Mouse (Mus musculus): ENCODE data around the gene Slc7a7.

Gene Slc7a7

GRCm38 (mm10) chr14:54432837-54433830, 15.6 kb upstream of the Slc7a7 start:
- no peak for DNase-seq (ENCODE audit: low read depth, low spot score)

GRCm38 (mm10) chr14:54432078-54432836, 14.7 kb upstream of the Slc7a7 start:
- no peak for DNase-seq (ENCODE audit: low read depth, low spot score)

- DNase-seq (ENCODE audit: low read depth, low spot score) = peak; percentile 57
Observed at GRCm38 (mm10) chr14:54431334-54432077, 13.9 kb upstream of the Slc7a7 start, which contains the start of gene Mmp14. Gene Mmp14 (plus strand): TSS chr14:54431612.

- no peak for DNase-seq (ENCODE audit: low read depth, low spot score)
Observed at GRCm38 (mm10) chr14:54430406-54431145, 13.0 kb upstream of the Slc7a7 start.

- DNase-seq (ENCODE audit: low read depth, low spot score) = no peak
Observed at GRCm38 (mm10) chr14:54429332-54430093, 11.9 kb upstream of the Slc7a7 start.

- DNase-seq (ENCODE audit: low read depth, low spot score) = no peak
Observed at GRCm38 (mm10) chr14:54428421-54428820, 10.8 kb upstream of the Slc7a7 start.

GRCm38 (mm10) chr14:54427696-54428095, 10.1 kb upstream of the Slc7a7 start:
- no peak for DNase-seq (ENCODE audit: low read depth, low spot score)

GRCm38 (mm10) chr14:54426689-54427398, 9.3 kb upstream of the Slc7a7 start, which contains the start of gene Mrpl52:
Gene Mrpl52 (plus strand): TSS chr14:54426909.
- DNase-seq (ENCODE audit: low read depth, low spot score) = peak; percentile 96

- DNase-seq (ENCODE audit: low read depth, low spot score) = peak; percentile 39
Observed at GRCm38 (mm10) chr14:54426003-54426688, 8.6 kb upstream of the Slc7a7 start.

GRCm38 (mm10) chr14:54425540-54425939, 8.0 kb upstream of the Slc7a7 start:
- no peak for DNase-seq (ENCODE audit: low read depth, low spot score)

- DNase-seq (ENCODE audit: low read depth, low spot score) = no peak
Observed at GRCm38 (mm10) chr14:54424634-54425033, 7.1 kb upstream of the Slc7a7 start.

- DNase-seq (ENCODE audit: low read depth, low spot score) = no peak
Observed at GRCm38 (mm10) chr14:54423406-54423805, 5.8 kb upstream of the Slc7a7 start.

- DNase-seq (ENCODE audit: low read depth, low spot score) = no peak
Observed at GRCm38 (mm10) chr14:54421014-54421413, 3.4 kb upstream of the Slc7a7 start.

- no peak for DNase-seq (ENCODE audit: low read depth, low spot score)
Observed at GRCm38 (mm10) chr14:54416830-54417229, 750 bp downstream of the Slc7a7 start.

- DNase-seq (ENCODE audit: low read depth, low spot score) = no peak
Observed at GRCm38 (mm10) chr14:54416229-54416775, 1.3 kb downstream of the Slc7a7 start.

GRCm38 (mm10) chr14:54415241-54416020, 2.1 kb downstream of the Slc7a7 start:
- no peak for DNase-seq (ENCODE audit: low read depth, low spot score)

GRCm38 (mm10) chr14:54413877-54414700, 3.5 kb downstream of the Slc7a7 start:
- DNase-seq (ENCODE audit: low read depth, low spot score) = no peak
